Mouse (Mus musculus): Measurements from ENCODE around the gene Tbl1xr1. TPM values are rescaled to one million over a fixed set of nuclear protein-coding genes. Genes with fewer than 3 reads are reported as not detected.
A peak's percentile ranks its signal among the peaks of the same experiment; 100 is the strongest.

Gene Tbl1xr1
- polyA plus RNA-seq, 2 experiments: 27.0 to 27.8 TPM

- TF ChIP-seq POLR2A (IDR thresholded peaks at IDR 0.05; ENCODE audit: borderline replicate concordance, extremely low read depth, insufficient read depth, insufficient read length): no peak
- no peaks in the 10 kb centered on the region for H3K27me3 ChIP-seq (ENCODE audit: control insufficient read depth, insufficient read depth, low read length)
- ATAC-seq (ENCODE audit: low FRiP score, low read depth) (peak; percentile 30; the same call in 1 of the 2 replicates), DNase-seq (ENCODE audit: low spot score) (peak; percentile 34)
- WGBS: 85% methylated on average over 4 of the region's 4 CpGs
- H3K4me2 ChIP-seq (replicated peaks; ENCODE audit: low read depth, low read length, severe bottlenecking): no peak overlapping the region
- no peak overlapping the region for H3K9ac ChIP-seq (ENCODE audit: low read depth, low read length, severe bottlenecking)
- H3K4me1 ChIP-seq (ENCODE audit: control insufficient read depth, insufficient read depth, low read length): no peaks in the 10 kb centered on the region
- H3K4me3 ChIP-seq (replicated peaks; ENCODE audit: low read length): no peak overlapping the region
- no peak overlapping the region for H3K27ac ChIP-seq (replicated peaks; ENCODE audit: low read depth, low read length)
- H3K9me3 ChIP-seq (ENCODE audit: control insufficient read depth, low read length): no peaks in the 10 kb centered on the region
- no peaks in the 10 kb centered on the region for H3K36me3 ChIP-seq (ENCODE audit: control insufficient read depth, insufficient read depth, low read length)
These were observed 19.7 kb upstream of the Tbl1xr1 start for GRCm38 (mm10) chr3:22056664-22057328.

GRCm38 (mm10) chr3:22058206-22058804, 18.1 kb upstream of the Tbl1xr1 start:
- 86% methylated on average over 7 of the region's 7 CpGs for WGBS
- no peaks in the 10 kb centered on the region for H3K9me3 ChIP-seq (ENCODE audit: control insufficient read depth, low read length)
- H3K27me3 ChIP-seq (ENCODE audit: control insufficient read depth, insufficient read depth, low read length): no peaks in the 10 kb centered on the region
- no peak overlapping the region for H3K27ac ChIP-seq (replicated peaks; ENCODE audit: low read depth, low read length)
- no peaks in the 10 kb centered on the region for H3K4me1 ChIP-seq (ENCODE audit: control insufficient read depth, insufficient read depth, low read length)
- no peak for TF ChIP-seq POLR2A (IDR thresholded peaks at IDR 0.05; ENCODE audit: borderline replicate concordance, extremely low read depth, insufficient read depth, insufficient read length)
- H3K4me2 ChIP-seq (replicated peaks; ENCODE audit: low read depth, low read length, severe bottlenecking): no peak overlapping the region
- no peaks in the 10 kb centered on the region for H3K36me3 ChIP-seq (ENCODE audit: control insufficient read depth, insufficient read depth, low read length)
- ATAC-seq (ENCODE audit: low FRiP score, low read depth): no peak
- H3K4me3 ChIP-seq (replicated peaks; ENCODE audit: low read length): no peak overlapping the region
- H3K9ac ChIP-seq (ENCODE audit: low read depth, low read length, severe bottlenecking): no peak overlapping the region
- DNase-seq (ENCODE audit: low spot score): no peak

GRCm38 (mm10) chr3:22061163-22061562, 15.3 kb upstream of the Tbl1xr1 start:
- no peak overlapping the region for H3K4me3 ChIP-seq (replicated peaks; ENCODE audit: low read length)
- 84% methylated on average over 4 of the region's 4 CpGs for WGBS
- no peak for DNase-seq (ENCODE audit: low spot score)
- no peaks in the 10 kb centered on the region for H3K27me3 ChIP-seq (ENCODE audit: control insufficient read depth, insufficient read depth, low read length)
- no peaks in the 10 kb centered on the region for H3K9me3 ChIP-seq (ENCODE audit: control insufficient read depth, low read length)
- H3K27ac ChIP-seq (replicated peaks; ENCODE audit: low read depth, low read length): no peak overlapping the region
- TF ChIP-seq POLR2A (IDR thresholded peaks at IDR 0.05; ENCODE audit: borderline replicate concordance, extremely low read depth, insufficient read depth, insufficient read length): no peak
- no peaks in the 10 kb centered on the region for H3K36me3 ChIP-seq (ENCODE audit: control insufficient read depth, insufficient read depth, low read length)
- no peak for ATAC-seq (ENCODE audit: low FRiP score, low read depth)
- no peaks in the 10 kb centered on the region for H3K4me1 ChIP-seq (ENCODE audit: control insufficient read depth, insufficient read depth, low read length)
- no peak overlapping the region for H3K9ac ChIP-seq (ENCODE audit: low read depth, low read length, severe bottlenecking)
- H3K4me2 ChIP-seq (replicated peaks; ENCODE audit: low read depth, low read length, severe bottlenecking): no peak overlapping the region

GRCm38 (mm10) chr3:22068621-22069020, 7.8 kb upstream of the Tbl1xr1 start:
- H3K9ac ChIP-seq (ENCODE audit: low read depth, low read length, severe bottlenecking): no peak overlapping the region
- no peaks in the 10 kb centered on the region for H3K4me1 ChIP-seq (ENCODE audit: control insufficient read depth, insufficient read depth, low read length)
- 86% methylated on average over 5 of the region's 5 CpGs for WGBS
- H3K4me3 ChIP-seq (replicated peaks; ENCODE audit: low read length): no peak overlapping the region
- H3K4me2 ChIP-seq (replicated peaks; ENCODE audit: low read depth, low read length, severe bottlenecking): no peak overlapping the region
- DNase-seq (ENCODE audit: low spot score): no peak
- ATAC-seq (ENCODE audit: low FRiP score, low read depth): no peak
- H3K27me3 ChIP-seq (ENCODE audit: control insufficient read depth, insufficient read depth, low read length): no peaks in the 10 kb centered on the region
- H3K36me3 ChIP-seq (ENCODE audit: control insufficient read depth, insufficient read depth, low read length): no peaks in the 10 kb centered on the region
- H3K27ac ChIP-seq (replicated peaks; ENCODE audit: low read depth, low read length): no peak overlapping the region
- H3K9me3 ChIP-seq (ENCODE audit: control insufficient read depth, low read length): no peaks in the 10 kb centered on the region
- TF ChIP-seq POLR2A (IDR thresholded peaks at IDR 0.05; ENCODE audit: borderline replicate concordance, extremely low read depth, insufficient read depth, insufficient read length): no peak

- no peaks in the 10 kb centered on the region for H3K27me3 ChIP-seq (ENCODE audit: control insufficient read depth, insufficient read depth, low read length)
- WGBS: 75% methylated on average over 1 of the region's 1 CpGs
- H3K36me3 ChIP-seq (ENCODE audit: control insufficient read depth, insufficient read depth, low read length): no peaks in the 10 kb centered on the region
- DNase-seq (ENCODE audit: low spot score): no peak
- H3K4me1 ChIP-seq (ENCODE audit: control insufficient read depth, insufficient read depth, low read length): peaks cover 14% of the 10 kb centered on the region
- ATAC-seq (ENCODE audit: low FRiP score, low read depth): no peak
- no peak overlapping the region for H3K27ac ChIP-seq (replicated peaks; ENCODE audit: low read depth, low read length)
- H3K9ac ChIP-seq (ENCODE audit: low read depth, low read length, severe bottlenecking): no peak overlapping the region
- no peaks in the 10 kb centered on the region for H3K9me3 ChIP-seq (ENCODE audit: control insufficient read depth, low read length)
- no peak for TF ChIP-seq POLR2A (IDR thresholded peaks at IDR 0.05; ENCODE audit: borderline replicate concordance, extremely low read depth, insufficient read depth, insufficient read length)
- no peak overlapping the region for H3K4me2 ChIP-seq (replicated peaks; ENCODE audit: low read depth, low read length, severe bottlenecking)
- H3K4me3 ChIP-seq (replicated peaks; ENCODE audit: low read length): no peak overlapping the region
These were observed 2.5 kb upstream of the Tbl1xr1 start for GRCm38 (mm10) chr3:22073916-22074315.
